Mouse (Mus musculus) heart, postnatal 0 days (tissue): ENCODE data around the gene Abraxas1. TPM values are rescaled to one million over a fixed set of nuclear protein-coding genes. Genes with fewer than 3 reads are reported as not detected.
A peak's percentile ranks its signal among the peaks of the same experiment; 100 is the strongest.

Source experiments
- ATAC-seq: fragments of 200-750 bp; cut with Nextera tagmentation; 2 replicates; pipeline ENCODE4 v1.8.0; 2017; ENCODE audit warnings: low read depth, moderate number of reproducible peaks, moderate library complexity; ENCODE audit not compliant: insufficient read depth
- DNase-seq: peaks from one replicate; pipeline ENCODE4 v3.0.0-alpha.2; 2016; ENCODE audit warnings: low spot score
- H3K27ac ChIP-seq: fragments of 300-500 bp; sonication (generic); 2 replicates; pipeline ENCODE4 v1.5.1; 2014; ENCODE audit warnings: low read depth, mild to moderate bottlenecking
- H3K27me3 ChIP-seq: fragments of 300-500 bp; sonication (generic); 2 replicates; pipeline ENCODE4 v1.6.1; 2014; ENCODE audit warnings: low read length, mixed read lengths; ENCODE audit not compliant: control insufficient read depth, insufficient read depth
- H3K36me3 ChIP-seq: fragments of 300-500 bp; sonication (generic); replicated peaks from 2 replicates; pipeline ENCODE4 v1.6.1; 2014; ENCODE audit warnings: low read length, mixed read lengths; ENCODE audit not compliant: control insufficient read depth, insufficient read depth
- H3K4me1 ChIP-seq: fragments of 300-500 bp; sonication (generic); 2 replicates; pipeline ENCODE4 v1.6.1; 2014; ENCODE audit warnings: antibody characterized with exemption; ENCODE audit not compliant: control insufficient read depth, insufficient read depth
- H3K4me2 ChIP-seq: fragments of 300-500 bp; sonication (generic); 2 replicates; pipeline ENCODE4 v1.6.1; 2014; ENCODE audit warnings: low read depth, mild to moderate bottlenecking, low read length, moderate library complexity
- H3K4me3 ChIP-seq: fragments of 300-500 bp; sonication (generic); 2 replicates; pipeline ENCODE4 v1.5.1; 2014; ENCODE audit warnings: low read depth, low read length
- H3K9ac ChIP-seq: fragments of 300-500 bp; sonication (generic); replicated peaks from 2 replicates; pipeline ENCODE4 v1.6.1; 2014; ENCODE audit warnings: low read depth, low read length, mixed read lengths
- H3K9me3 ChIP-seq: fragments of 300-500 bp; sonication (generic); replicated peaks from 2 replicates; pipeline ENCODE4 v1.6.1; 2016; ENCODE audit warnings: low read length; ENCODE audit not compliant: control insufficient read depth
- CTCF ChIP-seq: IDR thresholded peaks from 2 replicates; pipeline ENCODE4 v1.5.1; 2016; ENCODE audit warnings: antibody characterized with exemption, control low read depth, low read depth
- EP300 ChIP-seq: IDR thresholded peaks from 2 replicates; pipeline ENCODE4 v1.6.1; 2016; ENCODE audit warnings: antibody characterized with exemption, low read depth
- WGBS: fragments of 180-500 bp; shearing (Covaris S2); extraction: QIAGEN DNeasy Blood & Tissue Kit; methylation state at CpG from one replicate; pipeline ENCODE4 v1.1.7; 2014; 5-methylcytosine and 5-hydroxymethylcytosine counted together
- polyA plus RNA-seq: library from polyadenylated mRNA; unstranded; fragments of >200 nt; fragmentation: Nextera tagmentation; extraction: Ambion mirVana; gene quantifications from 2 replicates; pipeline ENCODE4 v1.2.1, GENCODE M21; 2015
- total RNA-seq: library from RNA; depleted of rRNA; stranded (reverse); fragments of >200 nt; gene quantifications from 2 replicates; pipeline ENCODE4 v1.2.3, GENCODE M21; 2014; ENCODE audit warnings: low replicate concordance

The Abraxas1 gene
- total and polyA plus RNA-seq, 2 experiments from 2014 or later, result 19.5 to 28.9 TPM

DNA sequence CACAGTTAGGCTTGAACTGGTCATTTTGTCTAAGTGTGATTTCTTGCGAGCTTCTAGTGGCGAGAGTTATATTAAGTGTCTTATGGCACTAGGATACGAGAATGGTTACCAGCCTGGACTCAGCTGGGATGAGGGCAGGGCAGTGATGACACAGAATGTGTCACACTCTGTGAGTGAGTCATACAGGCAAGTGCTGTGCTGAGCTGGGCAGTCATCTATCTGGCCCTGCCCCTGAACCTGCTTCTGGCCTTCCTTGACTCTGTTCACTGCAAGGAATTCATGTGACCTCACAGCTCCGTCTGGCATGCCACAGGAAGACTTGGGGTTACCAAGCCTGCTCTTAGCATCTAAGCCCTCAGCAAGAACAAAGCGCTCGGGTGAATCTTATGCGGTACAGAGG lies 41.0 kb upstream of the Abraxas1 start:
- no peak for TF ChIP-seq CTCF
- no peak for TF ChIP-seq EP300
- WGBS, result 56% methylated on average over 7 of the region's 7 CpGs
- Histone ChIP-seq H3K4me2 (no peak overlapping the region), H3K4me3 (no peak overlapping the region), H3K27ac (peak overlapping the region; percentile 88), H3K36me3 (no peaks in the 10 kb centered on the region), H3K27me3 (no peaks in the 10 kb centered on the region), H3K9me3 (no peaks in the 10 kb centered on the region), H3K4me1 (peaks cover 41% of the 10 kb centered on the region), H3K9ac (no peak overlapping the region)
- DNase-seq, result peak; percentile 62
- ATAC-seq, result peak; percentile 51; the same call in 1 of the 2 replicates

DNA sequence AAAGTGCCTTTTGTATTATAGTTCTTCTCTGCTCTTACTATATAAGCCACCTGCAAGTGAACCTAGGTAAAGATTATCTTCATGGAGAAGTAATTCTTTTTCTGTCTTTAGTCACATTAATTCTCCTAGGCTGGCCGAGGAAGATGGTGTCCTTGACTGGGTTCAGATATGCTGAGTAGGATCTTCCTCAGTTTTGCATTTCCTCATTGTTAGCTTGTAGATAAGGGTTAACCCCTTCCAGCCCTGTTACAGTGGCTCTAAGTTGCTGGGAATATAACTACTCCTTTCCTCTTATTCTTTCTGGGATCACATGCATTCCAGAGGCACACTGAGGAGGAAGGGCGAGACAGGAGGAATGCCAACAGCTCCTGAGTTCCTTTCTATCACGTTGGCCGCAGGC lies 40.4 kb upstream of the Abraxas1 start:
- no peak for ATAC-seq

DNA sequence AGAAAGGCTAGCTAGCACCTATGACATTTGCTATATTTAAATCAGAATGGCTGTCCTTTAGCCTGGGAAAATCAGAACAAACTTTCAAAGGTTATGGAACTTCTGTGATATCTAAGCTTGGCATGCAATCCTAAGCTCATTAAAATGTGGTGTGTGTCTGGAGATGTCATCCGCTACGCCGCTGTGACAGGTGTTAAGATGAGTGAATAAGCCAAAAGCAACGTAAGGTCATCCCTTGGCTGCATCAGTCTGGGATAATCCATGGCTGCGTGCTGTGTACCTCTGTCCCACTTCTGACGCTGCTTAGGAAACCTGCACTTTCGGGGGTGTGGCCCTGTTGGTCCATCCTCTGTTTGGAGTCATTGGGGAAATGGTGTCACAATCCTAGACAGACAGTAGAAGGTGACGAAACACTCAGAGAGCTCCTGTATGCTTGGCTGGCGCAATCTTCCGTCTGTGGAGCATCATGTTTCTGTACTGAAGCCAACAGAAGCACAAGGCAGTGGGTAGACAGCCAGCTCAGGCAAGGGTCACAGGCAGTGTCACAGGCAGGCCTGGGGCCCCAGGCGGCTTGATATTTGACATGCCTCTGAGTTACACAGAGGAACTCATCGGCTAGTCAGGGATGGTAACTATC lies 39.8 kb upstream of the Abraxas1 start:
- TF ChIP-seq EP300 (peak; percentile 99), CTCF (no peak)

More for the DNA sequence above, 40.4 kb upstream of the Abraxas1 start:
- no peak for DNase-seq
- peak overlapping the region; percentile 32 for H3K4me2 ChIP-seq
- 19% methylated on average over 4 of the region's 4 CpGs for WGBS
- H3K27me3 ChIP-seq, result no peaks in the 10 kb centered on the region
- H3K4me3 ChIP-seq, result no peak overlapping the region
- no peaks in the 10 kb centered on the region for H3K9me3 ChIP-seq
- no peak overlapping the region for H3K9ac ChIP-seq
- peaks cover 39% of the 10 kb centered on the region for H3K4me1 ChIP-seq
- H3K27ac ChIP-seq, result peak overlapping the region; percentile 88
- TF ChIP-seq CTCF (no peak), EP300 (no peak)
- no peaks in the 10 kb centered on the region for H3K36me3 ChIP-seq

DNA sequence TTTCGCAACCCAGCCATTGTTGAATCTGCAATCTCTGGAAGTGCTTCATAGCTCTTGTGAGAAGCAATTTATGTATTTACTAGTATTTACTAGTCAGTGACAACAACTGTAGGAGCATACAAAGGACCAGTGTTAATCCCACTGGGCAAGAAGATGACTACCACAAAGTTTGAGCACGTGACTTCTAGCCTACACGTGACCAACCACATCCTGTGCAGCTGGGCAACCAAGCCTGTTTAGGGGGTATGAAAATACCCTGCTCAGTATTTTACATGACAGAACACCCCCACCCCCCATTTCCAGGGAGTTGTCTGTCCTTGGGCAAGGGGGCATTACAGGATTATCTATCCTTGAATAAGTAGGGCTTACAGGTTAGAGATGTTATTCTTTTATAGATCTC lies 35.8 kb upstream of the Abraxas1 start:
- H3K27ac ChIP-seq, result no peak overlapping the region
- H3K36me3 ChIP-seq, result no peaks in the 10 kb centered on the region
- H3K9ac ChIP-seq, result no peak overlapping the region
- WGBS, result 81% methylated on average over 3 of the region's 3 CpGs
- no peak overlapping the region for H3K4me2 ChIP-seq
- TF ChIP-seq CTCF (no peak), EP300 (no peak)
- no peaks in the 10 kb centered on the region for H3K9me3 ChIP-seq
- no peak for DNase-seq
- no peak for ATAC-seq
- H3K4me1 ChIP-seq, result peaks cover 12% of the 10 kb centered on the region
- H3K4me3 ChIP-seq, result no peak overlapping the region
- no peaks in the 10 kb centered on the region for H3K27me3 ChIP-seq

More for the DNA sequence above, 39.8 kb upstream of the Abraxas1 start:
- DNase-seq (peak; percentile 84), ATAC-seq (peak; percentile 89)
- Histone ChIP-seq H3K4me3 (no peak overlapping the region), H3K27ac (peak overlapping the region; percentile 88), H3K9me3 (no peaks in the 10 kb centered on the region), H3K36me3 (no peaks in the 10 kb centered on the region), H3K27me3 (no peaks in the 10 kb centered on the region), H3K9ac (no peak overlapping the region), H3K4me1 (peaks cover 38% of the 10 kb centered on the region), H3K4me2 (peak overlapping the region; percentile 34)
- 26% methylated on average over 12 of the region's 12 CpGs for WGBS

DNA sequence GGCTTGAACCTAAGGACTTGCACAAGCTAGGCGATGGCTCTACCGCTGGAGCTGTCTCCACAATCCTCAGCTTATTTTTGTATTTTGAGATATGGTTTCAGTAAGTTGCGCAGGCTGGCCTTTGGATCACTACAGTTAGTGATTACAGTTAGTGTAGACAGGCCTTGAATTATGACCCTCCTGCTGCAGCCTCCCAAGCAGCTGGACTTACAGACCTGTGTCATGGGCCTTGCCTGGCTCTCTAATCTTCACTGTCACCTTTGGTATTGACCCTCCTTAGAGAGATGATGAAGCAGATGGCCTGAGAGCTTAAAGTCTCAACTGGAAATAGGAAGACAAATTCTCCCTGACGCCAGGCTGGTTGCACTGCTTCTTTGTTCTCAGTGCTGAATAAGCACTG lies 33.2 kb upstream of the Abraxas1 start:
- DNase-seq (no peak), ATAC-seq (no peak)
- TF ChIP-seq EP300 (no peak), CTCF (no peak)
- H3K9ac ChIP-seq, result no peak overlapping the region
- no peak overlapping the region for H3K27ac ChIP-seq
- no peaks in the 10 kb centered on the region for H3K9me3 ChIP-seq
- no peaks in the 10 kb centered on the region for H3K4me1 ChIP-seq
- no peaks in the 10 kb centered on the region for H3K36me3 ChIP-seq
- H3K4me2 ChIP-seq, result no peak overlapping the region
- H3K27me3 ChIP-seq, result no peaks in the 10 kb centered on the region
- 74% methylated on average over 4 of the region's 4 CpGs for whole genome bisulfite sequencing
- H3K4me3 ChIP-seq, result no peak overlapping the region

DNA sequence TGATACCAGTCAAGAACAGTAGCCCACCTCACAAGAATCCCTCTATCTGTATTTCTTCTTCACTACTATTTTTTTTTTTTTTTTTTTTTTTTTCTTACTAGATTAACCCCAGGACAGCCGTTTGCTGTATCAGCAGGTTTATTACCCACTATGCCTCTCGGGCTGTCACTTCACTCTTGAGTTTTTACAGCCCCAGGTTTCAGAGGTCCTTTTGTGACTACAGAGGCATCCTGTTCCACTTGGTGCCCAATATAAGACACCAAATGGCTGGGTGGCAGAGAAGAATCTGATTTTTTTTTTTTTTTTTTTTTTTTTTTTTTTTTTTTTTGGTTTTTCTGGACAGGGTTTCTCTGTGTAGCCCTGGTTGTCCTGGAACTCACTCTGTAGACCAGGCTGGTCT lies 26.4 kb upstream of the Abraxas1 start:
- H3K9ac ChIP-seq, result peak overlapping the region; percentile 80

More for the DNA sequence above, 26.4 kb upstream of the Abraxas1 start:
- Histone ChIP-seq H3K4me2 (peak overlapping the region; percentile 75), H3K36me3 (no peaks in the 10 kb centered on the region), H3K27ac (peak overlapping the region; percentile 96), H3K27me3 (no peaks in the 10 kb centered on the region), H3K9me3 (peaks cover 2% of the 10 kb centered on the region; the same call in 1 of the 2 replicates), H3K4me3 (peak overlapping the region; percentile 79), H3K4me1 (no peaks in the 10 kb centered on the region; the same call in 1 of the 2 replicates)
- DNase-seq (no peak), ATAC-seq (no peak)
- no peak for TF ChIP-seq EP300
- TF ChIP-seq CTCF, result no peak
- WGBS, result 6% methylated on average over 2 of the region's 2 CpGs
